Mouse (Mus musculus) spleen, adult 2 months (tissue): ENCODE measurements around the gene Gpr39.

ENCODE experiments used
- CTCF ChIP-seq: fragments of 200-500 bp; IDR thresholded peaks from 2 replicates; pipeline ENCODE4 v1.5.1; 2011; ENCODE audit warnings: mild to moderate bottlenecking, inconsistent platforms; ENCODE audit not compliant: insufficient read depth, insufficient read length, insufficient replicate concordance; ENCODE audit errors: extremely low read depth
- POLR2A ChIP-seq: fragments of 200-500 bp; IDR thresholded peaks from 2 replicates; pipeline ENCODE4 v1.6.1; 2011; ENCODE audit warnings: low read depth, low read length, inconsistent platforms

DNA sequence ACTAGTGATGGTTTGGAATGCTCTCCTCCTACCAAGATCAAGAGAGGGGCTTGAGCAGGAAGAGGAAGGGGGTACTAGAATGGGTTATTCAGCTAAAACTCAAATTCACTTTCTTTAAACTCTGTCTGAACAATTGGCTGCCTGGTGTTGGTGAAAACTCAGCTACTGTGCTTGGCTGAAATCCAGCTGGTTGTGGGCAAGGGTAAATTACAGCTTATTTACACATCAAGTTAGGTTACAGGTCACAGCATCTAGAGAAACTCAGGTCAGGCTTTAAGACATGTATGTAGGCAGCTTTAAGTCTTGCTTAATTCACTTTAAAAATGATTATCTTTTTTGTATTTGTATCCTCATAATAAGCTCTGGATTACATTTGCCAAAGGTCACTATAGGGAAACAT is 16.7 kb downstream of the Gpr39 start:
- TF ChIP-seq CTCF: no peak
- no peak for TF ChIP-seq POLR2A
